In genomic region chr10:40024554-40025428, GRCm38 (mm10) we compare ENCODE assay signal across 8 mouse cellular contexts. TPM values are rescaled to one million over a fixed set of nuclear protein-coding genes. Genes with fewer than 3 reads are reported as not detected.
A peak's percentile ranks its signal among the peaks of the same experiment; 100 is the strongest.
DNase-seq lines count a peak whose midpoint lies in the region; ATAC-seq and TF ChIP-seq lines count a peak whose summit lies in the region.

Gene Mfsd4b1 (minus strand): TSS chr10:40025268.

- no peaks in the 10 kb centered on the region for H3K36me3 ChIP-seq in embryonic facial prominence, embryonic 10.5 days (replicated peaks)
- no peaks in the 10 kb centered on the region for H3K36me3 ChIP-seq in intestine, postnatal 0 days (ENCODE audit: control insufficient read depth, insufficient read depth)
- no peaks in the 10 kb centered on the region for H3K36me3 ChIP-seq in midbrain, embryonic 10.5 days

- DNase-seq in adrenal gland, postnatal 10 days, result peak; percentile 90
- DNase-seq in embryonic facial prominence, embryonic 10.5 days (ENCODE audit: low spot score), result peak; percentile 91
- DNase-seq in left cerebral cortex, postnatal 36 days (ENCODE audit: low spot score in 2 of 2), result peak; percentile 90 to 91
- peak; percentile 90 for DNase-seq in midbrain, embryonic 10.5 days (ENCODE audit: low spot score)
- peak; percentile 80 for DNase-seq in right cerebral cortex, postnatal 4 days
- DNase-seq in adipocyte (ENCODE audit: low spot score), result no peak

- peaks cover 7% of the 10 kb centered on the region for H3K9me3 ChIP-seq in embryonic facial prominence, embryonic 10.5 days
- H3K9me3 ChIP-seq in intestine, postnatal 0 days (ENCODE audit: control insufficient read depth), result no peaks in the 10 kb centered on the region
- H3K9me3 ChIP-seq in midbrain, embryonic 10.5 days (replicated peaks), result peaks cover 7% of the 10 kb centered on the region; the same call in 1 of the 2 replicates

- peak; percentile 52 for TF ChIP-seq CTCF in intestine, postnatal 0 days (IDR thresholded peaks at IDR 0.05; ENCODE audit: low read depth)

- H3K9ac ChIP-seq in intestine, postnatal 0 days (ENCODE audit: low read depth, low read length), result peak within 1 kb of the TSS; percentile 59; the same call in 1 of the 2 replicates

- H3K4me3 ChIP-seq in embryonic facial prominence, embryonic 10.5 days, result peak within 1 kb of the TSS; percentile 75
- peak within 1 kb of the TSS; percentile 64 for H3K4me3 ChIP-seq in intestine, postnatal 0 days (ENCODE audit: low read depth, low read length)
- H3K4me3 ChIP-seq in midbrain, embryonic 10.5 days, result peak within 1 kb of the TSS; percentile 71

- peaks cover 46% of the 10 kb centered on the region for H3K27me3 ChIP-seq in embryonic facial prominence, embryonic 10.5 days (replicated peaks; ENCODE audit: low read depth, poor library complexity, severe bottlenecking)
- 0 out of 2 replicates have a peak, but pooled peaks cover 2% of the 10 kb centered on the region for H3K27me3 ChIP-seq in intestine, postnatal 0 days (replicated peaks; ENCODE audit: control insufficient read depth, insufficient read depth, low read length)
- H3K27me3 ChIP-seq in midbrain, embryonic 10.5 days (ENCODE audit: low read depth, poor library complexity, severe bottlenecking), result peaks cover 28% of the 10 kb centered on the region

- peaks cover 24% of the 10 kb centered on the region for H3K4me1 ChIP-seq in embryonic facial prominence, embryonic 10.5 days
- H3K4me1 ChIP-seq in intestine, postnatal 0 days (replicated peaks; ENCODE audit: control insufficient read depth, insufficient read depth, low read length), result no peaks in the 10 kb centered on the region; the same call in 1 of the 2 replicates
- peaks cover 16% of the 10 kb centered on the region for H3K4me1 ChIP-seq in midbrain, embryonic 10.5 days

- intact Hi-C loops in left cerebral cortex, postnatal 36 days (cut with DNase I), result loop anchor here (5.0 kb wide), 1 partner anchor 67 kb away; no protein-coding TSS in a partner anchor

- H3K27ac ChIP-seq in embryonic facial prominence, embryonic 10.5 days (replicated peaks), result peak within 1 kb of the TSS; percentile 80
- H3K27ac ChIP-seq in intestine, postnatal 0 days (ENCODE audit: low read depth, low read length), result peak within 1 kb of the TSS; percentile 78
- H3K27ac ChIP-seq in midbrain, embryonic 10.5 days (replicated peaks), result peak within 1 kb of the TSS; percentile 86

- ATAC-seq in granulocyte monocyte progenitor cell, adult 5-6 weeks (replicated peaks; ENCODE audit: poor library complexity, severe bottlenecking), result peak; percentile 80
- ATAC-seq in intestine, postnatal 0 days, result peak; percentile 93

- WGBS in embryonic facial prominence, embryonic 10.5 days, result 1% methylated on average over 46 of the region's 46 CpGs
- 1% methylated on average over 46 of the region's 46 CpGs for WGBS in intestine, postnatal 0 days
- WGBS in midbrain, embryonic 10.5 days, result under 1% methylated on average over 46 of the region's 46 CpGs

- peak within 1 kb of the TSS; percentile 95 for H3K4me2 ChIP-seq in intestine, postnatal 0 days (replicated peaks; ENCODE audit: low read depth)

RNA-seq across cellular contexts. Expression of gene Mfsd4b1, which starts in this region (rescaled TPM):
- 1 to 10 TPM; 6.4 to 7.4 TPM for total RNA-seq in adrenal gland, postnatal 10 days (2021)
- 0.05 and 0.22 TPM in 2 replicates for polyA plus RNA-seq in embryonic facial prominence, embryonic 10.5 days (2016; fragmentation: Nextera tagmentation; extraction: Ambion mirVana)
- not detected in 2 replicates for total RNA-seq in granulocyte monocyte progenitor cell, adult 5-6 weeks (2014; fragmentation: Nextera tagmentation)
- total RNA-seq in granulocyte monocyte progenitor cell, adult 5-6 weeks (2017), result 0.13 TPM in 1 of 2 replicates, not detected in the other
- polyA plus RNA-seq in intestine, postnatal 0 days (2015; fragmentation: Nextera tagmentation; extraction: Ambion mirVana), result 8.4 TPM in 2 replicates
- total RNA-seq in left cerebral cortex, postnatal 36 days (2021), result under 1 TPM; 0.57 to 0.79 TPM
- not detected in 2 replicates for polyA plus RNA-seq in midbrain, embryonic 10.5 days (2016; fragmentation: Nextera tagmentation; extraction: Ambion mirVana)

Comparison
In these comparisons a context has a peak if more than half of its experiments do, and no peak if none do; other contexts are left out.
1. RNA of gene Mfsd4b1 (total RNA-seq): 6.4 to 7.4 TPM in adrenal gland, postnatal 10 days; 0.57 to 0.79 TPM in left cerebral cortex, postnatal 36 days and 0.13 TPM in granulocyte monocyte progenitor cell, adult 5-6 weeks; every median in the first group is over 4 times any median in the second.
2. Peak in DNase-seq, H3K4me3 ChIP-seq and H3K27ac ChIP-seq in embryonic facial prominence, embryonic 10.5 days; RNA of the gene not detected or under 1 TPM.
3. Peak in ATAC-seq in granulocyte monocyte progenitor cell, adult 5-6 weeks; RNA of the gene not detected or under 1 TPM.
4. Peak in DNase-seq in left cerebral cortex, postnatal 36 days; RNA of the gene not detected or under 1 TPM.
5. Peak in DNase-seq, H3K4me3 ChIP-seq and H3K27ac ChIP-seq in midbrain, embryonic 10.5 days; RNA of the gene not detected or under 1 TPM.
6. Peak in every context shown above with its lines, with median percentiles within 50 percentile points of each other: H3K27ac ChIP-seq and H3K4me3 ChIP-seq.